ENCODE assay signal across 8 mouse cellular contexts in the genomic region with DNA sequence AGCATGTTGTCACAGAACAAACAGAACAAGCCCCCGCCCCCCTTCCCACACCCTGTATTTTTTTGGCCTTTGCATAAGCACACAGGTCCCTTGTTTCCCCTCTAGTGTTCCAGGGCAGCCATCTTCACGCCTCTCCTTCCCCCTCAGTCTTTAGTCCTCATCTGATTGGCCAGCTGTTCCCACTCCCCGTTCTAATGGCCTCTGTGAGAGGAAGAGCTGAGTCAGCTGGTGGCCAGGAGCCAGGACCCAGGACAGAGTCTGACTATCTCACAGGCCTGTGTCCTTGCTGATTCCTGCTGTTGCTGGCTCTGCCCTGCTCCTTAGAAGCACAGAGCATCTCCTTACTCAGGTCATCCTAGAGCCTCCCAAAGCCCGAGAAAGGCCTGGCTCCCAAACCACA. TPM values are rescaled to one million over a fixed set of nuclear protein-coding genes. Genes with fewer than 3 reads are reported as not detected.
DNase-seq lines count a peak whose midpoint lies in the region; ATAC-seq and TF ChIP-seq lines count a peak whose summit lies in the region.

No protein-coding gene starts in this region.

- H3K4me1 ChIP-seq in ES-E14 (ENCODE audit: control insufficient read depth in 2 of 2, insufficient read depth in 2 of 2, low read length in 2 of 2, poor library complexity in 1 of 2): peaks cover 0 to 9% of the 10 kb centered on the region in 2 experiments; a peak in 1 of 4 replicates
- no peaks in the 10 kb centered on the region for H3K4me1 ChIP-seq in forebrain, postnatal 0 days (ENCODE audit: insufficient read depth)
- H3K4me1 ChIP-seq in intestine, embryonic 16.5 days (ENCODE audit: control insufficient read depth, insufficient read depth, low read length): peaks cover 4% of the 10 kb centered on the region; the same call in 1 of the 2 replicates
- peaks cover 16% of the 10 kb centered on the region for H3K4me1 ChIP-seq in liver, postnatal 0 days (ENCODE audit: insufficient read depth)

- 55% methylated on average over 4 of the region's 4 CpGs for whole genome bisulfite sequencing in forebrain, postnatal 0 days
- 56% methylated on average over 4 of the region's 4 CpGs for WGBS in intestine, embryonic 16.5 days
- 45% methylated on average over 4 of the region's 4 CpGs for WGBS in liver, postnatal 0 days (ENCODE audit: insufficient replicate concordance)

- no peak for DNase-seq in frontal cortex, postnatal 36 days (ENCODE audit: low spot score in 2 of 2)
- no peak for DNase-seq in ES-E14 (ENCODE audit: low read depth, low spot score)
- peak; percentile 31 for DNase-seq in forebrain, postnatal 0 days
- peak; percentile 81 for DNase-seq in liver, postnatal 0 days
- no peak for DNase-seq in left cerebral cortex, adult 8-10 months (ENCODE audit: low spot score in 2 of 2)

- H3K27me3 ChIP-seq in forebrain, postnatal 0 days (ENCODE audit: insufficient read depth, low read length): no peaks in the 10 kb centered on the region
- no peaks in the 10 kb centered on the region for H3K27me3 ChIP-seq in intestine, embryonic 16.5 days (replicated peaks; ENCODE audit: control insufficient read depth, insufficient read depth, low read length)
- no peaks in the 10 kb centered on the region for H3K27me3 ChIP-seq in liver, postnatal 0 days (ENCODE audit: insufficient read depth, low read length)

- H3K27ac ChIP-seq in ES-E14 (ENCODE audit: insufficient read depth, low read depth, low read length, poor library complexity, severe bottlenecking): no peak overlapping the region
- H3K27ac ChIP-seq in forebrain, postnatal 0 days (ENCODE audit: low read depth, low read length): no peak overlapping the region
- no peak overlapping the region for H3K27ac ChIP-seq in intestine, embryonic 16.5 days (ENCODE audit: low read length)
- peak overlapping the region; percentile 69 for H3K27ac ChIP-seq in liver, postnatal 0 days (ENCODE audit: low read depth)

- in situ Hi-C loops in ES-E14 (cut with MboI; ENCODE audit: low sequenced_read_pairs in 2 of 2, unreplicated experiment in 2 of 2): no loop called here

- H3K4me3 ChIP-seq in ES-E14 (ENCODE audit: insufficient read depth in 1 of 2, low read depth in 1 of 2, low read length in 2 of 2, poor library complexity in 1 of 2, severe bottlenecking in 1 of 2): no peak overlapping the region
- H3K4me3 ChIP-seq in forebrain, postnatal 0 days (ENCODE audit: low read depth, low read length): no peak overlapping the region
- H3K4me3 ChIP-seq in intestine, embryonic 16.5 days (ENCODE audit: low read length): no peak overlapping the region
- no peak overlapping the region for H3K4me3 ChIP-seq in liver, postnatal 0 days (ENCODE audit: low read depth, low read length)

- TF ChIP-seq CTCF in forebrain, postnatal 0 days (IDR thresholded peaks at IDR 0.05; ENCODE audit: low read depth): no peak
- TF ChIP-seq CTCF in liver, postnatal 0 days (IDR thresholded peaks at IDR 0.05; ENCODE audit: low read depth): no peak

- H3K9ac ChIP-seq in ES-E14 (ENCODE audit: insufficient read depth, low read depth, low read length, poor library complexity, severe bottlenecking): no peak overlapping the region
- no peak overlapping the region for H3K9ac ChIP-seq in forebrain, postnatal 0 days
- H3K9ac ChIP-seq in intestine, embryonic 16.5 days (ENCODE audit: low read depth, low read length): no peak overlapping the region
- H3K9ac ChIP-seq in liver, postnatal 0 days (replicated peaks): peak overlapping the region; percentile 16; the same call in 1 of the 2 replicates

- no peak for TF ChIP-seq EP300 in liver, postnatal 0 days (IDR thresholded peaks at IDR 0.05; ENCODE audit: low read depth)

- no peaks in the 10 kb centered on the region for H3K36me3 ChIP-seq in ES-E14 (ENCODE audit: control insufficient read depth, insufficient read depth, low read length, poor library complexity, severe bottlenecking)
- H3K36me3 ChIP-seq in forebrain, postnatal 0 days (ENCODE audit: insufficient read depth): no peaks in the 10 kb centered on the region
- H3K36me3 ChIP-seq in intestine, embryonic 16.5 days (ENCODE audit: control insufficient read depth, insufficient read depth, low read length): no peaks in the 10 kb centered on the region
- H3K36me3 ChIP-seq in liver, postnatal 0 days (replicated peaks; ENCODE audit: insufficient read depth, low read length): no peaks in the 10 kb centered on the region

- peak; percentile 45; the same call in 1 of the 2 replicates for ATAC-seq in frontal cortex, adult (ENCODE audit: low TSS enrichment)
- ATAC-seq in forebrain, postnatal 0 days: peak; percentile 55; the same call in 1 of the 2 replicates
- peak; percentile 71 for ATAC-seq in intestine, embryonic 16.5 days
- peak; percentile 90 for ATAC-seq in liver, postnatal 0 days
- no peak for ATAC-seq in monocyte, adult 5-6 weeks (replicated peaks; ENCODE audit: insufficient number of reproducible peaks, low FRiP score, low TSS enrichment, poor library complexity, severe bottlenecking)

- no peak overlapping the region for H3K4me2 ChIP-seq in forebrain, postnatal 0 days (ENCODE audit: low read depth)
- no peak overlapping the region for H3K4me2 ChIP-seq in intestine, embryonic 16.5 days (ENCODE audit: low read depth, low read length)
- H3K4me2 ChIP-seq in liver, postnatal 0 days (ENCODE audit: low read depth, low read length): peak overlapping the region; percentile 20; the same call in 1 of the 2 replicates

- no peaks in the 10 kb centered on the region for H3K9me3 ChIP-seq in ES-E14 (ENCODE audit: control insufficient read depth, insufficient read depth, low read depth, low read length)
- no peaks in the 10 kb centered on the region for H3K9me3 ChIP-seq in forebrain, postnatal 0 days (ENCODE audit: low read length)
- no peaks in the 10 kb centered on the region for H3K9me3 ChIP-seq in intestine, embryonic 16.5 days (ENCODE audit: control insufficient read depth, low read length)
- H3K9me3 ChIP-seq in liver, postnatal 0 days (ENCODE audit: low read length): no peaks in the 10 kb centered on the region

TF ChIP-seq in ES-E14, 5 proteins besides CTCF, POLR2A, EP300 and RAD21:
- TF ChIP-seq HCFC1 (IDR thresholded peaks at IDR 0.05; ENCODE audit: borderline replicate concordance, insufficient read depth, low read length) (no peak), CHD2 (IDR thresholded peaks at IDR 0.05; ENCODE audit: low read depth, low read length) (no peak), MAFK (IDR thresholded peaks at IDR 0.05; ENCODE audit: insufficient read depth, low read depth, low read length) (peak; percentile 88), ZC3H11A (IDR thresholded peaks at IDR 0.05; ENCODE audit: borderline replicate concordance, low read depth, low read length) (no peak)

RNA-seq across cellular contexts. Expression of gene Mical3, which starts 13.3 kb away (rescaled TPM):
- total RNA-seq in ES-E14 (2012; rRNA removed): 30.0 and 30.9 TPM in 2 replicates
- 59.3 and 78.7 TPM in 2 replicates for total RNA-seq in forebrain, postnatal 0 days (2014; rRNA removed)
- 9.3 and 17.5 TPM in 2 replicates for polyA plus RNA-seq in forebrain, postnatal 0 days (2015; fragmentation: Nextera tagmentation; extraction: Ambion mirVana)
- 4.8 and 5.5 TPM in 2 replicates for polyA plus RNA-seq in intestine, embryonic 16.5 days (2015; fragmentation: Nextera tagmentation; extraction: Ambion mirVana)
- polyA plus RNA-seq in liver, postnatal 0 days (2015; fragmentation: Nextera tagmentation; extraction: Ambion mirVana): 4.0 and 4.5 TPM in 2 replicates
- 1.3 to 2.9 TPM (median 2.6 TPM) in 3 replicates for total RNA-seq in monocyte, adult 5-6 weeks (2017)
- total RNA-seq in left cerebral cortex, adult 8-10 months (2022): 100 to 1,000 TPM; 105 to 113 (median 110) TPM

RNA-seq across cellular contexts. Expression of gene Pex26, which starts 39.4 kb away (rescaled TPM):
- total RNA-seq in ES-E14 (2012; rRNA removed): 6.6 and 7.6 TPM in 2 replicates
- total RNA-seq in forebrain, postnatal 0 days (2014; rRNA removed): 25.9 and 31.0 TPM in 2 replicates
- polyA plus RNA-seq in forebrain, postnatal 0 days (2015; fragmentation: Nextera tagmentation; extraction: Ambion mirVana): 11.1 and 12.3 TPM in 2 replicates
- polyA plus RNA-seq in intestine, embryonic 16.5 days (2015; fragmentation: Nextera tagmentation; extraction: Ambion mirVana): 13.4 and 14.8 TPM in 2 replicates
- polyA plus RNA-seq in liver, postnatal 0 days (2015; fragmentation: Nextera tagmentation; extraction: Ambion mirVana): 3.9 and 4.2 TPM in 2 replicates
- 4.0 to 9.1 TPM (median 4.9 TPM) in 3 replicates for total RNA-seq in monocyte, adult 5-6 weeks (2017)
- total RNA-seq in left cerebral cortex, adult 8-10 months (2022): 10 to 100 TPM; 14.2 to 17.0 (median 14.8) TPM

Comparison
In these comparisons a context has a peak if more than half of its experiments do, and no peak if none do; other contexts are left out.
1. DNase-seq: peak in forebrain, postnatal 0 days (single experiment) and liver, postnatal 0 days (single experiment); none in frontal cortex, postnatal 36 days (0 of 2), ES-E14 (single experiment) and left cerebral cortex, adult 8-10 months (0 of 2).